Mouse (Mus musculus) B cell, adult 2 months (primary cell): ENCODE results near the gene Gm10553.
"Not testable (repeated sequence)": the region's sequence is repeated elsewhere in the genome, so short reads cannot be mapped to it uniquely, and the experiment has no call there.

Experiments used
- DNase-seq, 2 experiments: peaks; one replicate each; pipeline ENCODE4 v3.0.0; 2022

Gene Gm10553

GRCm38 (mm10) chr1:85099864-85100263 is at the start of gene Gm10553:
Gene Gm10553, plus strand, starts transcription at chr1:85100164.
- DNase-seq = not testable (repeated sequence)

GRCm38 (mm10) chr1:85071690-85072089 is 28.3 kb upstream of the Gm10553 start:
- DNase-seq = not testable (repeated sequence)

DNA sequence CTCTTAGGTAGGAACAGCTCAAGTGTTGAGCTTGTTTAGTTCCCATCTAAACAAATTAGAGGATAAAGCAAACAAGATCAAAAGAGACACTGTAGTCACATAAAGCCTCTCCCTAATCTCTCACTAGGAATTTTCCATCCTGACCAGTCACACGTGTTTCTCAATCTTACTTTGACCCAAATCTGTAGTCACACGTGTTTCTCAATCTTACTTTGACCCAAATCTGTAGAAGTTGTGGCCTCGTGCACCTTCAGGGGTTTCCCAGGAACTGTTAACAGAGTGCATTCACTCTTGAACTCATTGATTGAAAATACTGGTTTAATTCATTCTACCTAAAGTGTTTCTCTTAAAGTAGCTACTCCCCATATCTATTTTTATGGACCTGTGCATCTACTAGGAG is 26.9 kb upstream of the Gm10553 start:
- DNase-seq = not testable (repeated sequence)

DNA sequence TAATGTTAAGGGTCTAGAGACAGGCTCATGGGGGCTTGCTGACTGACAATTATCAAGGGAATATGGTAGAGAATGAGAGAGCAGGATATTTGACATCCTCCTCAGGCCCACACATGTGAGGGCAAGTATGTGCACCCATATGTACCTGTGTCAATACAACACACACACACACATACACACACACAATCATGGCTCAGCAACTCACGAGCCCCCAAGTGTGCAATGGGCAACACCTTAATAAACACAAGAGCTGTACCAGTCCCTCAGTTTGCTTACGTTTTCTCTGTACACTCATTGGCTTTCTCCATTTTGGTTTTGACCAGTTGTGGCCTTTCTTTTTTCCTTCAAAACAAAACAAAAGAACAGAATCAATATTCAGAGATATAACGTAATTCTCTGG is 15.2 kb upstream of the Gm10553 start:
- DNase-seq = not testable (repeated sequence)

DNA sequence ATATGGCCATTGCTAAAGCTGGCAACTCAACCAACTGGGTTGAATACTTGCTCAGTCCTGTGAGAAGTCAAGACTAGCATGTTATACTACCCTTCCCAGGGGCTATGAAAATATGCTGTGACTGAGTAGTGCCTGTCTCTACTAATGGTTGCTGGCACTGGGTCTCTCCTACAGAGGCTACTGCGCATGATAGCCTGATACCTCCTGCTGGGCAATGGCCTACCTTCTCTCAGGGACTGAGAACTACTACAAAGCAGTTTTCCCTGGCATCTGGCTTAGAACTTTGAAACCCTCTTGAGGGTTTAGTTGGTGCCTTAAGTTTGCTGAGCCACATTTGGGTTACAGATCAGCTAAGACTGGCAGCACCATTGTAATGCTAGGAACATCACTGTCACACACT is 13.8 kb upstream of the Gm10553 start:
- DNase-seq = not testable (repeated sequence)

DNA sequence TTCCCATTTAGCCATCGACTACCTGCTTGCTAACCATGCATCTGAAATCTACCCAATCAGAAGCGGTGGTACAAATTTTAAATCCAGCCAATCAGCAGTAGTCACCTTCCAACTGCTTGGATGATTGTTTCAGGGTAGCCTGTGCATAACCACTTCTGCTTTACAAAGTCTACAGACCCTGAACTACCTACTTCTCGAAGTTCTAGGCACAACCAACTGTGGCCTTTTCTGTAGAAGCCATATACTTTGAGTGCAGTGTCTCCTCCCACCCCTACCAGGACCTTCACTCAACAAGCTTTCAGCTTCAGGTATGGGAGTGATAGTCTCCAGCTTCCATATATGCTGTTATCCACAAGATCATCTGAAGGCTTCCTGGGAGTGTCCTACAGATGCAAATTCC is 7.8 kb upstream of the Gm10553 start:
- not testable (repeated sequence) for DNase-seq

DNA sequence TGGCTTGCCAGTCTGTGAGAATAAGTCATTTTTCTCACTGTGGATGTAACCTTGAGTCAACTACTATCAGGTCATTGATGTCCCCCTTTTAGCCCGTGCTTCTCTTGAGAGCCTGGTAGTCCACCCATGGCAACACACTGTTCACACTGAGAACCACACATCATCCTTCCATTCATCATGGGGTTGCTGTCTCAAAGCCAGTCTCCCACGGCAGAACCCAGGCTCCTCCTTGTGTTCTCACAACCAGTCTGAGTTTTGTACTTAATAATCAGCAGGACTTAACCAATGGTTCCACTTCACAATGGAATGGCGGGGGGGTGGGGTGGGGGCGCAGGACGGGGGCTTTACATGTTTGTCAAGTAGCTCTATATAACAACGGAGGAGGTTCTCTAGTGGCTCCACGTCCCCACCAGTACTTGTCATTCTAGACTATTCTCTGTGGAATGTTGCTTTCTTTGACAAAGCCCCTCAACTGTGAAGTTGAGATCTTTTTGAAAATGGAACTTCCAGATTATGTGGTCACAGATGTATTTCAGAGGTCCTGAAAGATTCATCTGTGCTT is 6.9 kb upstream of the Gm10553 start:
- DNase-seq = not testable (repeated sequence)

DNA sequence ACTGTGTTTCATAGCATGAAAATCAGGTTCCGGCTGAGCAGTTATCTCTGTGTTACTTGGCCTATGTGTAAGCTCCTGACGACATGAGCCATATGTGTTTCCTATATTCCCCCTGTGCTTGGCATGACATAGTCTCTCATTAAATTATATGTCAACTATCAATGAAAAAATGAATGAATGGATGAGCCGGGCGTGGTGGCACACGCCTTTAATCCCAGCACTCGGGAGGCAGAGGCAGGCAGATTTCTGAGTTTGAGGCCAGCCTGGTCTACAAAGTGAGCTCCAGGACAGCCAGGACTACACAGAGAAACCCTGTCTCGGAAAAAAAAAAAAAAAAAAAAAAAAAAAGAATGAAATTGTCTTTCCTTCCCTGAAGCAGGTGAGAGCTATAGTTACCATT is 883 bp upstream of the Gm10553 start:
- not testable (repeated sequence) for DNase-seq

- peak; percentile 54 to 68 for DNase-seq
Observed at GRCm38 (mm10) chr1:85101754-85102153, 1.8 kb downstream of the Gm10553 start.

DNA sequence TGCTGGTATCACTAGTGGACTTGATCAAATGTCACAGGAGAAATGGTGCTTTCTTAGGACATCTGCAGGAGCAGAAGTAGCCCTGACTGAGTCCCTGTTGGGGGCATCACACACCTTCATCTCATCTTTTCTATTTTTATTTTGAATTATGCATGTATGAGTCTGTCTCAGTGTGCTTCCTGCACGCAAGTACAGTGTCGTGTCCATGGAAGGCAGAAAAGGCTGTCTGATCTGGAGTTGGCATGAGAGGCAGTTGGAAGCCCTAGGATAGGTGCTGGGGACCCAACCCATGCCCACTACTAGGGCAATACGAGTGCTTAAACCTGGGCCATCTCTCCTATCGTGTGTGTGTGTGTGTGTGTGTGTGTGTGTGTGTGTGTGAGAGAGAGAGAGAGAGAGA is 5.4 kb downstream of the Gm10553 start:
- DNase-seq = peak; percentile 37 to 47

- DNase-seq = peak; percentile 29 to 37
Observed at GRCm38 (mm10) chr1:85106013-85106412, 6.0 kb downstream of the Gm10553 start.

DNA sequence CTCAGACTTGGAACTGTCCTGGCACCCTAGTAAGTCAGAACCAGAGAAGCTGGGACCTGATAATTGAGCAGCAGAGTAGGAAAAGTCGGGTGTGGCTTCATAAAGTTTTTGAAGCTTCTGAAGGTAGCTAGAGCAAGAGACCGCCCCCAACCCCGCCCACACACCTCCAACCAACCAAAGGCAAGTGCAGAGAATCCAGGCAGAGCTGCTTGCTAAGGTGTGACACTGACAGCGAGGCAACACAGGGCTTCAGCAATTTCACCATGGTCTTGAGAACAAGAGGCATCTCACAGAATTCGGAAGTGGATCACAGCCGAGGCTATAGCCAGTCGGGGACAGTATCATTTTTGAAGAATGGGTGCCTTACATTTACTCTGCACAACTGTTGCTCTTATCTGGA is 9.8 kb downstream of the Gm10553 start, which contains the start of gene A530032D15Rik:
Gene A530032D15Rik, minus strand, starts transcription at position 101 of the 400 bp plus-strand sequence.
- DNase-seq = not testable (repeated sequence)

DNA sequence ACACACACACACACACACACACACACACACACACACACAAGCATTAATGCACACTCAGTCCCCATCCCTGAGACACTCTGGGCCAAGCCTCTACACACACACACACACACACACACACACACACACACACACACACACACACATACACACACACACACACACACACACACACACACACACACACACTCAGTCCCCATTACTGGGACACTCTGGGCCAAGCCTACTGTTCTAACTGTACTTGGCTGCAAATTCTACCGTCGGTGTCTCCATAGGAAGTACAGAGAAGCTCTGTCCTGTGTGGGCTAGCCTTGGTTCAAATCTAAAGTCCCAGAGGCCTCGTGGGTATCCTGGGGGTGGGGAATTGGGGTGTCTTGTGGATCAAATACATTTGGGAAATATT is 10.9 kb downstream of the Gm10553 start:
- DNase-seq = not testable (repeated sequence)

DNA sequence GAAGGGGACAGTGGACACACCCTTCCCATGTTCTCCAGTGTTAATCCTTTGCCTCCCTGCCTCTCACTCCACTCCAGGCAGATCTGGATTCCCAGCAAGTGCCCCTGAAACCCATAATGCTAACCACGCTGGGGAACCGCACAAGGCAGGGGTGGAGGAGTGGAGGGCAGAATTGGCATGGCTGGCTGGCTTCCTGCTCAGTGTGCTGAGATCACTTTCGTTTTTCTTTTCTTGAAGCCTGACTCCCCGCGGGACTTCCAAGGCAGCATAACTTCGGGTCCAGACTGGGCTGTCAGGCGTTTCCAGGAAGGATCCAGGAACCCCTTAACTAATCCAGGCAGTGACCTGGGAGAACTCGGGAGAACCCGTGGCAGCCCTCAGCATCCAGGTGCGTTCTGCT is 11.6 kb downstream of the Gm10553 start:
- DNase-seq = peak; percentile 67 to 69

GRCm38 (mm10) chr1:85112266-85112665 is 12.3 kb downstream of the Gm10553 start:
- not testable (repeated sequence) for DNase-seq

- not testable (repeated sequence) for DNase-seq
Observed at GRCm38 (mm10) chr1:85112889-85113288, 12.9 kb downstream of the Gm10553 start.

GRCm38 (mm10) chr1:85114078-85114477 is 14.1 kb downstream of the Gm10553 start:
- not testable (repeated sequence) for DNase-seq

- DNase-seq = not testable (repeated sequence)
Observed at GRCm38 (mm10) chr1:85114666-85115402, 14.9 kb downstream of the Gm10553 start.

DNA sequence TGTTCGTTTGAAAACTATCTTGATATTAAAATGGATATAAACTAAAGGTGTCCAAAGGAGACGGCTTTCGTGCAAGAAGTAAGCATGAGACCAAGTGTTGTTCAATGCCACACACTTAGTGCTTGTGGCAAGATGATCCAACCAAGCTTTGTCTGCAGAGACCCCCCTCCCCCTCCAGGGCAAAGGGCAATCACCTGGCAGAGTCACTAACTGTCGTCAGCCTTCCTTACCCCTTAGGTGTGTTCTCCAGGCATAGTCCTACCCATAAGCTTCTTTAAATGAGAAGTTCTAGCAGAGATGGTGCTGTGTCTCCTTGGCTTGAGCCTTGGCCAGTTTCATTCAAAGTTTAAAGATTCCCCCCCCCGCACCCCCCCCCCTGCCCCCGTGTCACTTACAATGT is 17.6 kb downstream of the Gm10553 start:
- not testable (repeated sequence) for DNase-seq

DNA sequence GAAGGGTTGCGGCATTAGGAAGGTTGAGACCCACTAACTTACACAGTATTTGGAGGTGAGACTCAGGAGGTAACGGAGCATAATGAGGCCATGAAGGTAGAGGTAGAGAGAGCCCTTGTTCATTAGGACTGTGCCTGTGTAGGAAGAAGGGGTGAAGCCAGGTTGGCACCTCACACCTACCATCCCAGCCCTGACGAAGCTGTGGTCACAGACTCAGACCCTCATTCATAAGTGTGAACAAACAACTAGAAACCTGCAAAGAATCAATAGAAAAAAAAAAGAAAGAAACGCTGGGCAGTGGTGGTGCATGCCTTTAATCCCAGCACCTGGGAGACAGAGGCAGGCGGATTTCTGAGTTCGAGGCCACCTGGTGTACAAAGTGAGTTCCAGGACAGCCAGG is 18.4 kb downstream of the Gm10553 start:
- DNase-seq = not testable (repeated sequence)

- DNase-seq = not testable (repeated sequence)
Observed at GRCm38 (mm10) chr1:85121841-85122240, 21.9 kb downstream of the Gm10553 start.

DNA sequence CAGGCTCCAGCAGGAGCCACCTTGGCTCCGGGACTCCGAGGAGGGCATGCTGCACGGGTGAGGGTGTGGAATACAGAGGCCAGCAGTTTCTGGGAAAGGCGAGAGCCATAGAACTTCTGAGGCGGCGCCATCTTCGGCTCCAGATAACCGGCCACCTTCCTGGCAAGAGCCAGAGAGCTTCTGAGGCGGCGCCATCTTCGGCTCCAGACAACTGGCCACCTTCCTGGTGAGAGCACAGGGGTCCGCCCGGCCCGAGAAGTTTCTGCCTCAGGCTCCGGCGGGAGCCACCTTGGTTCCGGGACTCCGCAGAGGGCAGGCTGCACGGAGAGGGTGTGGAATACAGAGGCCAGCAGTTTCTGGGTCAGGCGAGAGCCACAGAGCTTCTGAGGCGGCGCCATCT is 33.7 kb downstream of the Gm10553 start:
- not testable (repeated sequence) for DNase-seq
